Mouse (Mus musculus) myocyte (in vitro differentiated cells): ENCODE measurements around the gene Dnmbp.

Experiments used
- CEBPB ChIP-seq: IDR thresholded peaks from 2 replicates; pipeline ENCODE4 v1.6.1; 2011; ENCODE audit warnings: mild to moderate bottlenecking, moderate library complexity; ENCODE audit not compliant: poor library complexity, insufficient read depth, severe bottlenecking
- E2F4 ChIP-seq: IDR thresholded peaks from one replicate; pipeline ENCODE4 v1.6.1; 2011; ENCODE audit warnings: mild to moderate bottlenecking, control low read depth, moderate library complexity; ENCODE audit not compliant: insufficient read depth
- MAX ChIP-seq: IDR thresholded peaks from one replicate; pipeline ENCODE4 v1.6.1; 2011; ENCODE audit warnings: low read depth, mild to moderate bottlenecking, control low read depth
- MYOD1 ChIP-seq, 3 experiments: IDR thresholded peaks; one replicate each; pipeline ENCODE4 v1.6.1; 2011; ENCODE audit warnings: control low read depth in 2 of 3, low read depth in 2 of 3, mild to moderate bottlenecking in 2 of 3, moderate library complexity in 1 of 3; ENCODE audit not compliant: insufficient read length in 2 of 3, control insufficient read depth in 1 of 3
- MYOG ChIP-seq, 3 experiments: IDR thresholded peaks; one replicate each; pipeline ENCODE4 v1.6.1; 2011; ENCODE audit warnings: control low read depth in 2 of 3, low read depth in 2 of 3, mild to moderate bottlenecking in 2 of 3; ENCODE audit not compliant: insufficient read length in 2 of 3, control insufficient read depth in 1 of 3, insufficient read depth in 1 of 3
- POLR2A ChIP-seq: IDR thresholded peaks from one replicate; pipeline ENCODE4 v1.6.1; 2011; ENCODE audit warnings: low read depth, mild to moderate bottlenecking, control low read depth, moderate library complexity; ENCODE audit not compliant: insufficient read length
- POLR2AphosphoS2 ChIP-seq: IDR thresholded peaks from one replicate; pipeline ENCODE4 v1.6.1; 2011; ENCODE audit warnings: low read depth, control low read depth; ENCODE audit not compliant: insufficient read length
- REST ChIP-seq: IDR thresholded peaks from one replicate; pipeline ENCODE4 v1.6.1; 2011; ENCODE audit warnings: mild to moderate bottlenecking, control low read depth, moderate library complexity; ENCODE audit not compliant: insufficient read depth, insufficient read length
- SRF ChIP-seq: IDR thresholded peaks from one replicate; pipeline ENCODE4 v1.6.1; 2011; ENCODE audit warnings: low read depth; ENCODE audit not compliant: control insufficient read depth, insufficient read length
- TCF12 ChIP-seq: IDR thresholded peaks from one replicate; pipeline ENCODE4 v1.6.1; 2011; ENCODE audit warnings: mild to moderate bottlenecking, control low read depth; ENCODE audit not compliant: poor library complexity, insufficient read depth, severe bottlenecking
- USF1 ChIP-seq: IDR thresholded peaks from one replicate; pipeline ENCODE4 v1.6.1; 2011; ENCODE audit warnings: low read depth, mild to moderate bottlenecking, control low read depth, moderate library complexity

DNA sequence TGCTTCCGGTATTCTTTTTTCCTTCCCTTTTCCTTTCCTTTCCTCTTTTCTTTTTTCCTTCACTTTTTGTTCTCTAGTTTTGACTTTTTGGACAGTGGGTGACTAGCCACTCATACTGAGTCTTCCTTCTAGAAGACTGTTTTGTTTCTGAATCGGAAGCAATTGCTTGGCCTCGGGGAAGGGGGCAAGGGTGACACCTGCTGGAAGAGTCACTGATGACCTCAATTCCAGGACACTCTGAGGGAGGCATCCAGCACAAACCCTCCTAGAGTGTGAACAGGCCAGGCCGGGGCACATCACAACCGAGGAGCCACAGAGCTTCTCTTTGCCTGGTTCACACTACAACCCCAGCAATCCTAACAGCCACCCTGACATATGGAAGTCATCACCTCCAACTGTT is 34.0 kb downstream of the Dnmbp start:
- TF ChIP-seq MAX (no peak), POLR2A (no peak), TCF12 (no peak), E2F4 (no peak), MYOG (IDR thresholded peaks at IDR 0.05; ENCODE audit: control insufficient read depth in 1 of 3, insufficient read depth in 1 of 3, insufficient read length in 2 of 3, low read depth in 2 of 3) (no peak), CEBPB (no peak), SRF (no peak), REST (no peak), MYOD1 (IDR thresholded peaks at IDR 0.05; ENCODE audit: control insufficient read depth in 1 of 3, insufficient read length in 2 of 3, low read depth in 2 of 3) (no peak), POLR2AphosphoS2 (no peak), USF1 (no peak)
